Mouse (Mus musculus): ENCODE results near the gene Eef1e1. TPM values are rescaled to one million over a fixed set of nuclear protein-coding genes. Genes with fewer than 3 reads are reported as not detected.

Gene Eef1e1
- total RNA-seq, 2 experiments from 2014 or later = 30.4 to 31.0 TPM

Other genes with a start within 250 kb of the Eef1e1 start
- 10 to 100 TPM; 40.7 to 46.9 TPM for gene Txndc5, start 130.2 kb downstream of the Eef1e1 start, total RNA-seq (2021)
- 10 to 100 TPM in 1 of 2 experiments, 1 to 10 TPM in 1; 9.1 to 10.6 TPM for gene Bloc1s5, start 23.9 kb downstream of the Eef1e1 start, total RNA-seq (2021)